Mouse (Mus musculus): Measurements from ENCODE around the gene Rhoh.

Rhoh gene

DNA sequence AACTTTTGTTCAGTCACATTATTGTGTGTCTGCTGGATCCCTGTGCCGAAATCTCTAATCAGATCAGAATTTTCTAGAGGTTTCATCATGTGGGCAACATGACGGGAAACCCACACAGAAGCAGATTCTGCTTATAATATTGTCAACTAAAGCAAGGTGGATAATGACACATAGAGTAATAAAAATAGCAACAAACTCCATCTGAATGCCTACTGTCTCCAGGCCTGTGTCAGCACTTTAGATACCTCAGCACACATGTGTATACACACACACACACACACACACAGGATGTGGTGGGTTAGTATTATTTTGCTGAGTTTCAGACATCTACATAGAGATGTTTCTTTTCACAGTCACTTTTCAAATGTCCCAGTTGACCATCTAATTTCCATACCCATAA, 36.7 kb downstream of the Rhoh start:
- no peak for DNase-seq

DNA sequence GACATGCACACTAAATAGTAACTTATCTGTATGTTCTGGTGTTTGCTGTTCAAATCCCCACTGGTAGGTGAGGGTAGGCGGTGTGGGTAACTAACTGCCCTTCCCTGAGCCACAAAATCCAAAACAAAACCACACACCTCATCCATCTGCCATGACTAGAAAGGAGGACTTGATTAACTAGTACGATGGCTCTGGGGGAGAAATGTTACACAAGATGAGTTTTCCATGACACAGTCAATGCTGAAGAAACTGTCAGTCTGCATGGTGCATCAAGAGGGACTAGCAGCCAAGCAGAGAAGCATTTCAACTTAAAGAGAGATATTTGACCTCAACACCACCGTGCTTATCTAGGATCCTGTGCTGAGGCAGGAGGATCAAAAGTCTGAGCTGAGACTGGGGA, 37.7 kb downstream of the Rhoh start:
- DNase-seq = no peak

DNA sequence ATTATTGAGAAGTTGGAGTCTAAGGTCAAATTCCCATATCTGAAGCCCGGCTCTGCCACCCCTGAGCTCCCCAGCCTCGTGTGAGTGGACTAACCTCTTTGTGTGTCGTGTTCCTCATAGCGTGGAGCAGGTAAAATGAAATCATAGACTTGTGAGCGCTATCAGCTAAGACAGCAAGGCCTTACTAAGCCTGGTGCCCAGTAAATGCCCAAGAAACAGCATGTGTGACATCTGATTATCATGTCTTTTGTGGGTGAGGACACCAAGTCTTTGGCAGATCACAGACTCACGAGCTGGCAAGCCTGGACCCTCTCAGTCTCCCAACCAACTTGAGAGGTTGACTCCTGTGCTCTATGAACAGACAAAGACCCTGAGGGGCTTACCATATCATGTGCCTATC, 39.1 kb downstream of the Rhoh start:
- no peak for DNase-seq

DNA sequence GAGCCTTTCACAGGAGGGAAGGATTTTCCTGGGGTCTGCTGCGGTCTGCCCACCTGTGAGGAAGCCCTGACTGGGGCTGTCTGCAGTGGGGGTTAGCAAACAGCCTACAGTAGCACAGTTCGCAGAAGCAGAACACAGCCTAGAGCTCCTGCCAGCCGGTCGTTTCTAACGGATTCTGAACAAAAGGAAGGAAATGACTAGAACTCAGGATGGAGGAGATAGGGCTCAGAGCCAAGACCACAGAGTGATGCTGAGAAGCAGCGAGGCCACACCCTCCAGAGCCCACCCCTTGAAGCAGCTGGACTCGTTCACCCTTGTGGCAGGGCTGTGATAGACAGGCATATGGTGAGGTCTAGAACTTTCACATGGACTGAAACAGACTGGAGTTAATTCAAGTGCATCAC, 39.9 kb downstream of the Rhoh start:
- peak; percentile 68 to 83 for DNase-seq

DNA sequence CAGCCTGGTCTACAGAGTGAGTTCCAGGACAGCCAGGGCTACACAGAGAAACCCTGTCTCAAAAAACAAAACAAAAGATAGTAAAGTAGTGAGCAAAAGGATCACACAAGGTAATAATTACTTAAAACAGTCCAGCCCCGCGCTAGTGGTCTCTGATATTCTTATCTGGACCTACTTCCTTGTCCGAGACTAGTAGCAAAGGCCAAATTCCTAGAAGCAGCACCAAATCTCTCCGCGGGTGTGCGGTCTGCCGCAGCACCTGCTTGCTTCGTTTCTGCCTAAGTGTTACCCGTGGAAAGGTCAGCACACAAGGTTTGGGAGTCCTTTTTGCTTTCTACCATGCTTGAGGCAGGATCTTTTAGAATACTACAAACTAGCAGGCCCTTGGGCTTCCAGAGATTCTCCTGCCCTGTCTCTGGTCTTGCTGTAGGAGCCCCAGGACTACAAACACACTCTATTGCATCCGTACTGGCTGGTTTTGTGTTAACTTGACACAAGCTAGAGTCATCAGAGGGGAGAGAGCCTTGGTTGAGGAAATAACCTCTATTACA, 40.9 kb downstream of the Rhoh start:
- peak in 1 of 2 experiments; percentile 23 for DNase-seq

DNA sequence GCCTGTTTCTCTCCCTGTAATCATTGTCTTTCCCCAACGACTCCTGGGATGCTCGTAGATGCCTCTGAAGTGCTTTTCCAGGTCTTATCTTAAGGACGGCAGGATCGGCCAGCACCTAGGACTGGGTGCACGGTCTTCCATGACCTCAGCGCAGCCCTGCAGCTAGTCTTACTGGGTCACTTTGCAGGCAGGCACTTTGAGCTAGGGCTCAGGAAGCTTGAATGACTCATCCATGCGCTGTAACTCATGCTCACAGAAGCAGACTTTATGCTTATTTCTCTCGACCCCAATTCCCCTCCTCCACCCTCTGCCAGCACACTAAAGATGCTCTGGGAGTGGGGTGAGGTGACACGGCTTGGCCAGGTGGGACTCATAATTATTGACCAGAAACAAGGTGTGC, 41.8 kb downstream of the Rhoh start:
- DNase-seq = no peak

DNA sequence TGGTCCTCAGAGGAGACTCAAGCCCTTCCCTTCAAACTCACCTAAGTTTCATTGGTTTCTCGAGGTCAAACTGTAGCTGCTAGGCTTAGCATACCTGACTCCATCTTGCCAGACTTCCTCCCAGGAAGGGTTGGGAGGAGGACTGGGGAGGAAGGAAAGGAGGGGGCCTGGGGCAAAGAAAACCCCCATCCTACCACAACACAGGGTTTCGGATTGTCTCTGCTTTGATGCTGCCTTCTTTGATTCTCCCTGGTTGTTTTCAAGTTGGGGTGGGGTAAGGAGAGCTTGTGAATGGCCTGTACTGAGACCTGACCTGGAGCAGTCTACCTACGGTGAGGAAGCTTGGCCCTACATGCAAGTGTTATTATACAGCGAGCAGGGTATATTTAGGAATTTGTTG, 43.5 kb downstream of the Rhoh start:
- peak in 1 of 2 experiments; percentile 62 for DNase-seq

DNA sequence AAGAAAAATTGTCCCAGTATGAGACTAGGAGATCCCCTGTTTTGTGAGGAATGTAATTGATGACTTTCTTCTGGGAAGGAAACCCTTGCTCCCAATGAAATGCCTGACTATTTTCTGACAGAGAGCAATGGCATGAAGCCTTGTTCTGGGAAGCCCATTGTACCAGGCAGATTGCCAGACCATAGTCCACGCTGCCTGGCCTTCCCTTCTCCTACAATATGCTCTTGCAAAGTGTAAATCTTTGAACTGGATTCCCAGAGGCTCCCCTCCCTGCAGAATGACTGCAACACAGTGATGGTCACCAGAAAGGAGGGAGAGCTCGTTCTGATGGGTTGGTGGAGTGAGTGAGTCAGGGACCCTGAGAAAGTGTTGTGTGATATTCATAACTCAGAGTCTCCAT, 47.7 kb downstream of the Rhoh start:
- DNase-seq = no peak

DNA sequence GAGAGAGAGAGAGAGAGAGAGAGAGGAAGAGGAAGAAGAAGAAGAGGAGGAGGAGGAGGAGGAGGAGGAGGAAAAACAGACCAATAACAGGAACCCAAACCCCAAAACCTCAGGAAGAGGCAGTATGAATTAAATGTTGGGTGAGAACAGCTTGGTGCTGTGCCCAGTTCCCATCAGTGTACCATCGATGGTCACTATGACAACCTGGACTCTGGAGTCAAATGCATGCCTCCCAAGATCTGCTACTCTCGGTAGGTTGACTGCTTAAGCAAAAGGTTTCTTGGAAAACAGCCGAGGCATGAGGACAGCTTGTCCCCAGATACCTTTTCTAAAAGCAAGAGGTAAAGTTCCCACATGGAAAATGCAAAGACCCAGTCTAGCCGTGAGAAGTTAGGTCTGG, 48.3 kb downstream of the Rhoh start:
- DNase-seq = no peak

DNA sequence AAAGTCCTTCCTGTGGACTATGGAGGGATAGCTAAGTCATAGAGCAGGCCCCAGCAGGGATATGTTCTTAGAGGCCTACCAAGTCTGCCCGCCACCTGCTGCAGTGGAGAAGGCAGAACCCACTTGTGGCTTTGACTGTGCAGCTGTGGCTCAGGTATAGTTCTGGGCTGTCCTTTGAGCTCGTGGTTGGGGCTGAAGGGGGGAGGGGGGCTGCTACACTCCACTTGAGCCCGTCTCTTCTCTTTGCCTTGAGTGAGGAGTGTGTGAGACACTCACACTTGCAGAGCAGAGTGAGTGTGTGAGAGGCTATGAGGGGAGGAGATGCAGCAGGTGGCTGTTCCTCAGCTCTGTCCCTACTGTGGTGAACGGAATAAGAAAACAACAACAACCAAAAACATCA, 49.4 kb downstream of the Rhoh start:
- DNase-seq = peak; percentile 85 to 90

DNA sequence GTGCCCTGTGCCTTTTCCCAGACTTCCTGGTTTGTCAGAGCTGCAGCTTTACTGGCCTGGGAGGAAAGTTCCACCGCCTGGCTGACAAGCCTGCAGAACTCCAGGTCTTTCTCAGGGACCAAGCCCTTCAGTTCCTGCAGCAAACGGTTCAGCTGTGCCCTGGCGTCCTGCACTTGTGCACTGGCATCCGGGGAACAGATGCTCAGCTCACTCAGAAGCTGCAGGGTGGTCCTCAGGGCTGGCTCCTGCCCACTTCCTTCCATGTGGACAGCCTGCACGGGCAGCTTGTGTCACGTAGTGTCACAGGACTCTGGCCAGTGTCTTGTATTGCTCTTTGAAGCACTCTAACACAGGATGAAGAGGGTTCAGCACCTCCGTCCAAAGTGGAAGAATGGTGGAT, 50.7 kb downstream of the Rhoh start:
- peak; percentile 58 to 74 for DNase-seq

DNA sequence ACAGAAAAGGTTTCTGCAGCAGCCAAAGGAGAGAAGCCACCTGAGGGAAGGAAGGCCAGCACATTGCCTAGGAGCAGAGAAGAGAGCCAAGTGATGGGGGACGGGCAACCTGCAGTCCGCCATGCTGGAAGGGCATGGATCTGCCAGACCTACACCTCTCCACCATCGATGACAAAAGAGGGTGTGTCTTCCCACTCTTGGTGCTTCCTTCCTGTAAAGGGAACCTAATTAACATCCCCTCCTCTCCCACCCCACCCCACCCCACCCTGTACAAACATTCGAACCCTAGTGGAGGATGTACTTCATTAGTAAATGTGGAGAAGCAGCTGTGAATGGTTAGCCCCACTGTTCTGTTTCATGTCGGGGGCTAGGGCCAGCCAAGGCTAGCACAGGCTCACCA, 51.2 kb downstream of the Rhoh start:
- peak in 1 of 2 experiments; percentile 39 for DNase-seq

DNA sequence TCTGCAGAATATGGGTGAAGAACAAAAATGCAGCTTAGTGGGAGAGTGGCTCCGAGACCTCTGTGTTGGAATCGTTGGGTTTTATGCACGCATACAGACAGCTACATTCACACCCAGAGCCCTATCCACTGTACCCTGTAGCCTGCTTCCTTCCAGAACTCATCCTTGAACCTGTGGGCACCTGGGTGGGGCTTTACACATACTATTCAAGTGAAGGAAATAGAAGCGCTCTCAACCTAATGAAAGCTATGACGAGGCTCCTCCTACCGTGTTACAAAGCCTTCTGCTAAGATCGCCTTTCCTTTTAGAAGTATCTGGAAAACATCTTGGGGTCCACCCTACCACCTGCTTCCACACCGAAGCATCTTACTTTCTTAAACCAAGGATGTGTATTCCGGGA, 52.1 kb downstream of the Rhoh start:
- DNase-seq = peak in 1 of 2 experiments; percentile 7

DNA sequence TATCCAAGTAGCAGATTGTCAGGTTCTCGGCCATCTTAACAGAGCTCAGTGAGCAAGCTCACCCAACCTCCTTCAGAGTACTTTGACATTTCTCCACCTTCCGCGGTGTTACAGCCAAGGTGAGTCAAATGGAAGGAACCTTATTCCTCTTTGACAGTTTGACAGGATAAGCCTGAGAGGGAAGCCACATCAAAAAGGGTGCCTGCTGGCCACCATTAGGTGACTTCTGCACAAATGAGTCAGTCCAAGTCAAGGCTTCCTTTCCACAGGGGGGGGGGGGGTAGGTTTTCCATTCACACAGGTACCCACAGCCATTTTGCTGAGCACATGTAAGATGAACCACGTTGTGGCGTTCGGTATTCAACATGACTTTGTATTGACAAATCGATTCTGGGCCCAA, 53.3 kb downstream of the Rhoh start:
- DNase-seq = no peak

DNA sequence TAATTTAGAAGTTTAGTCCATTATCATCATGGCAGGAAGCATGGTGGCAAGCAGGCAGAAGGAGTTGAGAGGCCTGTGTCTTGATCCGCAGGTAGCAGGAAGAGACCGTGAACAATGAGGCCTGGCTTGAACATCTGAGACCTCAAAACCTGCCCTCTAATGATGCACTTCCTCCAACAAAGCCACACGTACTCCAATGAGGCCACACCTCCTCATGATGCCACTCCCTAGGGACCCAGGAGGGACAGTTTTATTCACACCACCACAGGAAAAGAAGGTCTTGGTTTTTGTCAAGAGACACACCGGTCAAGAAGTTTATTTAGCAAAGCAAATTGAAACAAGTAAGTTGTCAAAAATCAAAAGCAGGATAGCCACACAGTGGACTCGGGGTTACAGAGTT, 55.9 kb downstream of the Rhoh start:
- no peak for DNase-seq

DNA sequence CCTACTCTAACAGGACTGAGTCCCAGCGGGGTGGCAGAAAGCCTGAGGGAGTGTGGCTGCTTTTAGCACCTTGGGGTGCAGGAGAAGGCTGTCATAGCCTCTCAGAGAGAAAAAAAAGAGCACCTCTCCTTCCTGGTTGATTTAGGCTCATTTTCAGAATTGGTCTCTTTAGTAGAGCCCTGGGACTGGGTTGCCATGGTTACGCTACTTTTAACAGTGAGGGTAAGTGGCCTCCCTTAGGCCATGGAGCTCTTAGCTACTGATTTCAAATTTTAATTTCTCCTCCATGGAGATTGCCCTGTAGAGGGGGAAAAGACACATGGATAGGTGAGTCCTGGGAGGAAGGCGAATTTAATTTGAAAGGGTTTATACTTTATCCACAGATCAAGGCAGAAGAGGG, 57.6 kb downstream of the Rhoh start:
- no peak for DNase-seq

DNA sequence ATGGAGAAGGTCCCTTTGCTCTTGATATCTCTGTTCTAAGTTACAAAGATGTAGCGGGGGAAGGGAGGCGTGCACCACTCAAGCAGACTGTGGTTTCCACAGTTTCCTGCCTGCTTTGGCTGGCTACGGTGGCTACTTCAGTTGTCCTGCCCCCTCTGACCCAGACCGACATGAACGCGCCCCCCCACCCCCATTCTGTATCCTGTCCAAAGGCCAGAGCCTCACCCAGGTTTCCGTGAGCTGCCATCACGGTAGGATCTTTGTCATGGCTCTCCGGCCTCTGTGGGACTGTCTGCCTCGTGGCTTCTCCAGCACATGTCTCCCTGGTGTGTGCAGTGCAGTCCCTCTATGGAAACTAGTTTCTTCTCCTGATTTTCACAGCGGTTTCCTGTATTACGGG, 58.3 kb downstream of the Rhoh start:
- no peak for DNase-seq

DNA sequence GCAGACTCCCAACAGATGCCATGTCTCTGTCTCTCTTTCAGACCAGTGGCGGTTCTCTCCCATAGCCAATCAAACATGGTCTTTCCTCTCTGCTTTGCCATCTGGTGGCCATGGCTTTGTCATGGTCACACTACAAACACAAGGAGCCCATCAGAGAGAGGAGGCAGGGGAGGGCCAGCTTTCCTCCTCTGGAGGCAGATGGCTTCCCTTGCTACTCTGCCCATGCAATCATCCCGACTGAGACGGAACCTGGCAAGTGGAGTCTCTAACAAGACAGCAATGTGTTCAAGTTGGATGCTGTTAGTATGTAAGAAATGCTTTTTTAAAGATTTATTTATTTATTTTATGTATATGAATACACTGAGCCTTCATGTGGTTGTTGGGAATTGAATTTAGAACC, 58.9 kb downstream of the Rhoh start:
- no peak for DNase-seq

DNA sequence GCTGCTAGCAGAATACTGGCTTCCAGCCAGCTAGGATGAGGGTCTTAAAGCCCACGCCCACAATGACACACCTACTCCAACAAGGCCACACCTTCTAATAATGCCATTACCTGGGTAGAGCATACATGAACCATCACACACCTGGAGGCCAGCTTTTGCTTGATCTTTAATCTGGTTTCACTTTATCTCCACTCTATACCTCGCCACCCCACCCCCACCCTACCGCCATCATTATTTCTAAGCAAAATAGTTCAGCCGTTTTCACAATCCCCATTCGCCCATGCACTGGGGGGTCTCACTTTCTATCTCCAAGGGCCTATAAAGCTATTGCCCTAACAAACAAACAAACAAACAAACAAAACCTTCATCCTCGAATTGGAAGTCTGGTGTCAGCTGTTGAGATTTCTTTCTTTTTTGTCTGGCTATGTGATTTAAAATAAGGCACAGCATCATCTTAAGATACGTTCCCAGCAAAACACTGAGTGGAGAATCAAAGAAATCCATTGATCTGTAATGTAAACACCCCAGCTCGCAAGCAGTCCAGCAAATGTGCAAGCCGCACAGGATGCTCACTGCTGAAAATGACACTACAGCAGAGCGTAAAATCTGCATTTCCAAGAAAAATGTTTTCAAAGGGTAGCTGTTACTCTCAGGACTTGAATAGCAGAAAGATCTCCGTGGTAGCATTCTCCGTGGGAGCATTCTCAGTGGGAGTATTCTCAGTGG, 59.9 kb downstream of the Rhoh start:
- DNase-seq = no peak

DNA sequence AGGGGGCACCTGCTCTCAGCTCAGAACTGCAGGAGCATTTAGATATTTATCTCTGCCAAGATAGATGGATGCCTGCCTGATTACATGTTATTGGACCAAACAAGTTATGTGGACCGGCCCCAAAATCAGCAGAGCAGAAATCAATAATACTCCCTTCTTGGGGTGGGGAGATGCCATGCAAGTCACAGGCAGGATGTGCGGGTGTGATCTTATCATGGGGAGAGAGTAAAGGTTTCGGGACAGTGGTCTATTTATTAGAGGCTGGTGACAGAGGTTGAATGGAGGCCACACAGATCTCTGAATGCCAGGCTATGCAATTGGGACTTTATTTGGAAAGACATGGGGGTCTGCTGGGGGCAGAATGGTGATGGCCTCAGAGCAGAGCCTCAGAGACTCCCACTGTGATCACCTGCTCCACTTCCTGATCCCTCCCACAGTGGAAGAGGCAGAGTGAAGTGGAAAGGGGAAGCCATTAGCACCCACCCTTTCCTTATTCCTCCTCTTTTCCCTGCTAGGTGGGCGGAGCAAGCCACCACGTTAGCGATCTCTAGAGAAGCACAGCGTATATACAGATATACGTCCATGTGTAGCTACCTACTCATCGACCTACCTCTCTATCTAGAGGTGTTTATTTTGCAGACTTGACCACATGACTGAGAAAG, 60.6 kb downstream of the Rhoh start:
- no peak for DNase-seq

DNA sequence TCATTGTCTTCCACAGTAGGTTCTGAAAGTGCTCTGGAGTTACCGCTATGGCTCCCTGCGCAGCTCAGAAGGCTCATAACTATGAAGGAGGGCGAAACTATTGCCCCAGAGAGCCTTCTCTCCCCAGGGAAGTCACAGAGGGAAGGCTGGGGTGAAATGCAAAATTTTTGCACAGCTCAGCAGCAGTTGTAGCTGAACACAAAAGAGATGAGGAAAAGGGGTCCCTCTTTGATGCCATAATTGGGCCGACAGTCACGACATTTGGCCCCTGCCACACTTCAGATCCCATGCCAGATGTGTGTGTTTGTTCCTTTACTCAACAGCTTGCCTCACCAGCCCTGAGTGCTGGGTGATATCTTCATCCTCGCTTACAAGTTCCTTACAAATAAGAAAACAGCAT, 65.7 kb downstream of the Rhoh start:
- DNase-seq = peak; percentile 64 to 84

DNA sequence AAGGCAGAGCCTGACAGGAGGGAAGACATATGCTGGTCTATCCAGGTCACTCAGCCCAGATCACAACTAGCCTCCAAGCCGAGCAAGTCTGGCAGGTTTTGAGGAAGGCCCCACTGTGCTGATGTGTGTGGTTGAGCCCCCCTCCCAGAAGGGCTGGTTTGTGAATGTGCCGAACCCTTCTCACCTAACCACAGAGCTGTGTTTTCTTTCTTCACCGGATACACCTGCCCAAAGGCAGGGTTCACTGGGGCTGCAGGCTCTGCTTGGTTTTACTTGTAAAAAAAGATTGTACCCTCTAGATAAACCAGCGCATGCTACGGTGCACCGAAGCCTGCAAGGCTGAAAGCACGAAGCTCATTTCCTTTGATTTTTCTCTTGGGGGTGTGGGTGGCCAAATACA, 68.1 kb downstream of the Rhoh start:
- DNase-seq = peak; percentile 88 to 95

DNA sequence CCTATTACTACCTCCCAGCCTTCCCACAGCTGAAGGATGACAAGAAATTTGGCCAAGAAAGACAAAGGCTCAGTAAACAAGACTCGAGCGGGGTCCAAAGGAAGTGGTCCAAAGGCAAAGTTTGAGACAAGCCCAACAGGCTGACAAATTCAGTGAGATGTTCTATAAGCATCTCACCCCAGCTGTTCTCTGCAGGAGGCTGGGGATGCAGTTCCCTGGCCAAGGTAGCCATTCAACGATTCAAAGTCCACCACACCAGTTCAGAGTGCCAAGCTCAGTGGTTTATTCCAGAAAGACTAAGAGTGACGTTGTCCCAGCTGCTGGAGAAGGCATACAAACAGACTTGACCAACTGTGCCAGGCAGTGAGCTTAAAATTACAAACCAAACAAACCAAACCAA, 69.2 kb downstream of the Rhoh start:
- DNase-seq = no peak

DNA sequence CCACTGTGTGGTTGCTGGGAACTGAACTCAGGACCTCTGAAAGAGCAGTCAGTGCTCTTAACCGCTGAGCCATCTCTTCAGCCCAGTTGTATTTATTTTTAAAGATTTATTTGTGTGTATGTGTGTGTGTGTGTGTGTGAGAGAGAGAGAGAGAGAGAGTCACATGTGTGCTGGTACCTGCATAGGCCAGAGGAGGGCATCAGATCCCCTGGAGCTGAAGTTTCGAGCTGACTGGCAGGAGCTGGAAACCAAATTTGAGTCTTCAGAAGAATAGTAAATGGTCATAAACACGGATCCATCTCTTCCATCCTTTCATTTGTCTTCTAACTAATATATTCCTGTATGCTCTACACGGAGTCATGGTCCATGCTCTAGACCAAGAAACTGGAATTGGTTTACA, 72.2 kb downstream of the Rhoh start:
- DNase-seq = peak in 1 of 2 experiments; percentile 30

DNA sequence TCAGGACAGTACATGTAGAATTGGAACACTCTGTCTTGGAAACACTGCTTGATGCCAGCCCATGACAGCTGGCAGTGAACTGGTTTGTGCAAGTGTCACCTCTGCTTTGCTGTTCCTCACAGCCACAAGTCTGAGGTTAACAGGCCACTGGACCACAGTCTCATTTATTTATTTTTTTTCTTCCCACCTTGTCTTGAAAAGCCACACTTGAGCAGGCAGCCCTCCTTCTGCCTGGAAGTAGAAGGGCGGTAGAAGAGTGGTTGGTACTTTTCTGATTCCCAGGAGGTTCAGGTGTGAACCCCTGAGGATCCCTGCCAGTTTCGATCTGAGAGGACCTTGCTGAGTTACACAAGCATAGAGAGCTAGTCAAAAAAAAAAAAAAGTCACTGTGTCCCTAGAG, 72.8 kb downstream of the Rhoh start:
- no peak for DNase-seq

All from thymus, adult 18-20 months (tissue).